Mouse (Mus musculus) bone marrow macrophage, adult 2 months (primary cell): ENCODE measurements at regions not wholly inside any gene's neighbourhood (a gene's known extent, or its start where the extent isn't known, plus 50 kb on each side); places are given as distances from the start of the nearest gene placed in this dataset.

Source experiments
- CTCF ChIP-seq: IDR thresholded peaks from 2 replicates; pipeline ENCODE4 v1.5.1; 2012; ENCODE audit warnings: low read depth, mild to moderate bottlenecking, low read length, moderate library complexity
- POLR2A ChIP-seq: IDR thresholded peaks from 2 replicates; pipeline ENCODE4 v1.6.1; 2012; ENCODE audit warnings: mild to moderate bottlenecking, low read depth, low read length, borderline replicate concordance

- TF ChIP-seq POLR2A (no peak), CTCF (no peak)
These were observed 459.9 kb upstream of the Pdzrn3 start for GRCm38 (mm10) chr6:101837563-101837962.
